Mouse (Mus musculus) gastrocnemius, postnatal 4 days (tissue): Measurements from ENCODE around the gene Rock2. TPM values are rescaled to one million over a fixed set of nuclear protein-coding genes. Genes with fewer than 3 reads are reported as not detected.
"Not testable (repeated sequence)": the region's sequence is repeated elsewhere in the genome, so short reads cannot be mapped to it uniquely, and the experiment has no call there.

Experiments used
- DNase-seq, 2 experiments: peaks; one replicate each; pipeline ENCODE4 v3.0.0; 2021 to 2022; ENCODE audit warnings: low spot score in 2 of 2, mixed read lengths in 2 of 2
- total RNA-seq, 2 experiments: library from RNA; stranded (reverse); gene quantifications; 2 replicates each; pipeline ENCODE4 v1.2.3; 2021

Gene Rock2
- total RNA-seq, 2 experiments from 2014 or later: 122 to 125 TPM

DNA sequence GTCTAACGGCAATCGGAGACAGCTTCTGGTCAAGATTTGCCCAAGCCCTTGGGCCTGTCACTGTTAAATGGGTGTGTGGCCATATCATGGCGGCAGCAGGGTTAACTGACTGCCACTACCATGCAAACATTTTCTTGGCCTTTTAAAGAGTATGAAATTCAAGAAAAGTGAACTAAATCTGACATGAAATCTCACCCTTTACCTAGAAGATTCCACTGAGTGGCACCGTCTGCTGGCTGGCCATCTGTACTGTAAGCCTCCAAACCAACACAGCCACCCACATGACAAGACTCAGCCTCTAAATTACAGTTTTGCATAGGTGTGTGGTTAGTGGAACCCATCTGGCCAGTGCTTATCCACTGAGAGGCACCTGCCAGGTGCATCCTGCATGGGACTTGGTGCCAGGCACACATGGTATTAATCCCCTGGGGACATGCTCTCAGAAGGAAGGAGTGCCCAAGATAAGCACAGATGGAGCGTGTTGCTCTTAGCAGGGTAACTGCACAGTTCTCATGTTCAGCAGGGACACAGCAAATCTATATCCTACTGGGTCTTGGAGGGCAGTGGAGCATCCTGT is 102.3 kb downstream of the Rock2 start:
- DNase-seq: no peak

DNA sequence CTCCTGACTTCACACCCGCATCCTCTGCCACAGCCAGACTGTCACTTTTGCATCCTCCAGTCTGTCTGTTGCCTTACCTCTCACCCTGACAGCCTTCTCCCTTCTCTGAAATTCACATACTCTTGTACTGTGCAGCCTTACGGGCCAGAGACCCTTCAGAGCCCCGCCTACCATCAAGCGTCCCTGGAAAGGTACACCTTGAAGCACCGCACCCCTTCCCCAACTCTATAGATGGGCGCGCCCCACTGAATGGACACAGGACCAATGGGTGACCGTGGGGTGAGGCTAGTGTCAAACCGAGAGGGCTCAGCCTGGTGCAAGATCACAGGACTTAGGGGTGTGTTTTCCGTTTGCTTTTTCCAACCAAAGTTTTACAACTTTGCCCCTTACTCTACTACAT is 104.5 kb downstream of the Rock2 start:
- DNase-seq: no peak

DNA sequence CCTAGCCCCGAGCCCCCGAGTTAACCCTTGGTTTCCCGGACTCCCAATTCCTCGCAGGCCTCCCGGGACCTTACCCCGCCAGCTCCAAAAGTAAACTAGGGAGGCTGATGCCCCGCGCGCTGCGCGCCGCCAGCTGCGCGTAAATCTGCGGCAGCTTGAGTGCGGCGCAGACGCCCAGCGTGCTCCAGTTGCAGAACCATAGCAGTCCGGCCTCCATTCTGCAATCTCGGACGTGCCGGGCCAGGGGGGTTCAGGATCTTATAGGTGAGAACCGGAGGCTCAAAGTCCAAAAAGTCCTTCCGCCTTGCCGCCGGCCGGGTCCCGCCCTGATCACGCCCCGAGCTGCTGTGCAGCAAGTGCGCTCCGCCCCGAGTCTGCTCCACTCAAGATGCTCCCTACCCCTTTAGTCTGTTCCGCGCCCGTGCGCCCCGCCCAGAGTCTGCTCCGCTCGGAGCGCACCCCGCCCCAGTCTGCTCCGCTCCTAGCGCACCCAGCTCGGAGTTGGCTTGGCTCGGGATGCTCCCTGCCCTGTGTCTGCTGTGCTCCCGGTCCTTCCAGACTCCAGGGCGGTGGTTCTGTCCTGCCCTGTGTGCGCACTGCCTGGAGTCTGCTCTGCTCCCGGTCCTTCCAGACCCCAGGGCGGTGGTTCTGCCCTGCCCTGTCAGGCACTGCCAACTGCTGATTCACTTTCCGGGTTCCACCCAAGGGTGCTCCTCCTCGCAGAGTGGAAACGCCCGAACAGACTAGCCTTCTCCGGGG is 105.2 kb downstream of the Rock2 start, which contains the start of gene Pqlc3:
TSS of gene Pqlc3 (minus strand) at position 670 of the 759 bp plus-strand sequence.
- peak; percentile 82 to 88 for DNase-seq

DNA sequence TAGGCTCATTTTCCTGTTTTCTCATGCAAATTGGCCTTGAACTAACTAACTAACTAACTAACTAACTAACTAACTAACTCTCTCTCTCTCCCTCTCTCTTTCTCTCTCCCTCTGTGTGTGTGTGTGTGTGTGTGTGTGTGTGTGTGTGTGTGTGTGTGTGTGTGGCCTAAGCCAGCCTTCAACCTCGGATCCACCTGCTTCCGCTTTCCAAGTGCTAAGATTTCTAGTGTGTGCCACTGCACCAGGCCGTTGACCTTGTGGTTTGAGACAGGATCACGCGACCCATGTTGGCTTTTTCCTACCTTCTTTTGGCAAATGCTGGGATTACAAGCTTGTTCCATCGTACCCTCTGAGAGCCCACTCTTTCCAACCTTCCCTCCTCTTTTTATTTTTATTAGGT is 105.9 kb downstream of the Rock2 start:
- no peak for DNase-seq

DNA sequence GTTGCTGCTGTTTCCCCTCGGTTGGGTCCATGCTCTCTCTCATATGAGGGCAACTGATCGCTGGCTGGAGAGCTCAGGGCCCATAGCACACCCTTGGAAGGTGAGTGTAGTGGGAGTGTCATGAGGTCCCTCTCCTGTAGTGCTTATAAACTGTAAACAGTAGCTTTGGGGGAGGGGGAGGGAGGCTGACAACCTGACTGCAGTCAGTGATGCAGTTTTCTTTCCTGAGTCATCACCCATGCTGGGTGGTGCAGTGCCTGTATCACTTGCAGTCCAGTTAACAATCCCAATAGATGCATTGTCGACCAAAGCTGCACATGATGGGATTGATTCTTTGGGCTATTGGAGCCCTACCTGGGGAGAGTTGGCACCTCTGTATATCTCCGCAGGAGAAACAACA is 106.5 kb downstream of the Rock2 start:
- no peak for DNase-seq

DNA sequence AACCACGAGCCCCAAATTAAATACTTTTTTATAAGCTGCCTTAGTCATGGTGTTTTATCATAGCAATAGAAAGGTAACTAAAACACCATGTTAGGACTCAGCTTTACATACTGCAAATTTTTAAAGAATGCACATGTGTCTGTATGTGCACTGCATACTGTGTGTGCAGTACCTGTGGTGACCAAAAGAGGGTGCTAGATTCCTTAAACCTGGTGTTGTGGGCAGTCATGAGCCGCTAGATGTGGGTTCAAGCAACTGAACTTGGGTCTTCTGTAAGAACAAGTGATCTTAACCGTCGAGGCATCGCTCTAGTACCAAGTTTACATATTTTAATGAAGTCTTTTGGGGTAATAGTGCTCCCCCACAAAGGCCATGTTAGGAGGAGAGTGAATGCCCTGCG is 114.8 kb downstream of the Rock2 start:
- no peak for DNase-seq

DNA sequence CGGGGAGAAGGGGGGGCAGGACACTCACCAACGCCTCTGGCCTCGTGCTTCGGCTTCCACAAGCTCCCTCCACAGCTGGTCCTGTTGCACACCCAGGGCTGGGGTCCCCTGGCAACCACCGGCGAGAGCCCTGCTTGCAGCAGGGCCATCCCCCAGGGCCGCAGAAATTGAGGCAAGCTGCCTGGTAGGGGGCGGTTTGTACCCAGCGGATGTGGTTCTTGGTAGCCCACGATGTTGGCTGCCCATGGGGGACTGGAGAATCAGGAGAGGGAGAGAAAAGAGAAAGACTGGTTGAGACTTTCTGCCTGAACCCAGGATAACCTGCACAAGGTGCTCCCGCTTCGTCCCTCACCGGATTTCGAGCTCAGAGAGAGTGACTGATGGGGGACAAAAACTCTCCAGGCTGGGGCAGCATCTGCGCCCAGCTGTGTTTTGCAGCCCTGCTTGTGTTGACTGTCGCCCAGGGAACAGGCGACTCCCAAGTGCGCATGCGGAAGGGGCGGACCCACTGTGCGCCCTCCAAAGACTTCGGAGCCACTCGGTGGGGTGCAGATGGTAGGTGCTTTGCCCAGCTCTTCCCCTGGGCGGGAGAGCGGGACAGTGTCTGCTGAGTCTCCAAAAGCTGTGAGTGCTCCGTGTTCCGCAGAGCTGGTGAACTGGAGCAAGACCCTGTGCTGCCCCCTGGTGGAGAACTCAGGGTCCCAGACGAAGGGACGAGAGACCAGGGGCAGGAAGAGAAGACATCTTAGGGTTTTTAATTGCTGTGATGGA is 116.6 kb downstream of the Rock2 start, which contains the start of gene 2410004P03Rik:
TSS of gene 2410004P03Rik (minus strand) at position 628 of the 771 bp plus-strand sequence.
- peak; percentile 66 to 81 for DNase-seq

DNA sequence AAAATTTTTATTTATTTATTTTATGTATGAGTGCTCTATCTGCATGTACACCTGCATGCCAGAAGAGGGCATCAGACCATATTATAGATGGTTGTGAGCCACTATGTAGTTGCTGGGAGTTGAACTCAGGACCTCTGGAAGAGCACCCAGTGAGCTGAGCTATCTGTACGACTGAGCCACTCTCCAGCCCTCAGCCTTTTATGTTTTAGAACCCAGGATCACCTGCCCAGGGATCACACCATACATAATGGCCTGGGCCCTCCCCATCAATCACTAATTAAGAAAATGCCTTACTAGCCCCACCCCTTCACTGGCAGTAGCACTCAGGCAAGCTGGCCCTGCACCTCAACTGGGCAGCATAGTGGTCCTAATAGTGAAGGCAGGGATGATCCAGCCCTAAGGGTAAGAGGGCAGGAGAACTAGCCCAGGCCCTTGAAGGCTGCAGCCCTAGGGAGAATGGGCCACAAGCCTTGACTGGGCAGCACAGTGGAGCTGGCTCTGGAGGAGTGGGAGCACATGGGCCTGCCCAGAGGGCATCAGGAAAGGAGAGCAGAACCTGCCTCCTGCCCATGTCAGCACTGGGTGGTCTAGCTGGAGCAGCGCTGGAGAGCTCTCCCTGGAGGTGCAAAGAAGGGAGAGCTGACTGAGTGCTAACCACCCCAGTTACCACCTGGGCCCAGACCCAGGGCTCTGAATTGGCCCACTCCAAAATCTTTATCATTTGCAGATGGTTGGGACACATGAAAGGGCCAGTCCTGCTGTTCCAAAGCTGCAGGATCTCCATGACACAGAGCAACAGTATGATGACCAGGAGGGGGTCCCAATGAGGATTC is 117.6 kb downstream of the Rock2 start:
- DNase-seq: no peak

DNA sequence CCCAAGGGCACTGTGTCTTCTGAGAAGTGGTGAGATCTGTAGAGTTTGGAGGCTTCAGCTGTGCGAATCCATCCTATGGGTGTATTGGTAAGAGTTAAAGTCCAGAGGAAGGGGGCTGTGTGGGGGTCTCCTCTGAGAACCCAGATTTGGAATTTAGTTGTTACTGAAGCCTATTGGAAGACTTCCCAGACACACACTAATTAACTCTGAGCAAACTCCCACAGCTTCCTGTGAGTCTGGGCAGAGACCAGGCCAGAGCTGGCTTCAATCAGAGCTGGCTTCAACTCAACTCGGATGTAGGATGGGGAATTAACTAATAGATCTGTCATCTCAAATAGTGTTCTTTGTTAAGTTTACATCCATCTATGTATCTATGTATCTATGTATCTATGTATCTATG is 121.0 kb downstream of the Rock2 start:
- DNase-seq: no peak

DNA sequence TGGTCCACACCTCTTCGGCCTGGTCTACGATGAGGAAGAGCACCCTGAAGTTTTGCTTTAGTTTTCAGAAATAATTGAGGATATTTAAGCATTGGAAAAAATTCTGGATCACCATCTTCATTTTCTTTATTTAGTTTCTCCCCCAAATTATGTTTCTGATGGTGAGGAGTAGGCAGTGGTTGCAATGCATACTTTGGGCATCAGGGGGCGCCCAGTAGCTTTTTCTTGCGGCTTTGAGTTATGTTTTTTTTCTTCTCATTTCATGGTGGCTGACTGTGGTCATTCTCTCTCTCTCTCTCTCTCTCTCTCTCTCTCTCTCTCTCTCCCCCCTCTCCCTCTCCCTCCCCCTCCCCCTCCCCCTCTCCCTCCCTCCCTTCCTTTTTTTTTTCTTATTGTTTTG is 123.8 kb downstream of the Rock2 start:
- peak in 1 of 2 experiments; percentile 47 for DNase-seq

DNA sequence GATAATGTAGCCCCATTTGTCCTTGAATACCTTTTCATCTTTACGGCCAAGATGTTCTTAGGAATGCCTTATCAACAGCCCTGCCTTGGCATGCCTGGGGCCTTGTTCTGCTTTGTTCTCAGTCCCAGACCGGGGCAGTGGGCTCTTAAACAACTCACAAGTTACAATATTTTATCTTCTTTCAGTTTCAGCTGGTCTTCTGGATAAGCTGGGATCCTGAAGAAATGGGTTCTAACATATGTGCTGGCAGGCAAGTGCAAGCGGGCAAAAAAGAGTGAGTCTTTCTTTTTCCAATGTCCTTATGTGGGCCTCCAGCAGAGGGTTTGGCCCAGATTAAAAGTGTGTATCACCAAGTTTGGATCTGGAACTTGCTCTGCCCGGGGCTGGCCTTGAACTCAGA is 126.4 kb downstream of the Rock2 start:
- not testable (repeated sequence) for DNase-seq

DNA sequence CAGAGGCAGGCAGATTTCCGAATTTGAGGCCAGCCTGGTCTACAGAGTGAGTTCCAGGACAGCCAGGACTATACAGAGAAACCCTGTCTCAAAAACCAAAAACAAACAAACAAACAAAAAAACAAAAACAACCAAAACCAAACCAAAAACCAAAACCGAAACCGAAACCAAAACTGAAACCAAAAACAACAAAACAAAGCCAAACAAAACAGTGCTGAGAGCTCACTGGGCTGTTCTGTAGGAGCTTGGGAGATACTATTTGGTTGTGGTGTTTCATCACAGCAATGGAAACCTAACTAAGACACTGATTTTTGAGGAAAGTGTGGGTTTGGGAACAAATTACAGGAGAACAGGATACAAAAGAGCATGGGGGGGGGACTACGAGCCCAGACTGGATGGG is 127.5 kb downstream of the Rock2 start:
- DNase-seq: no peak

DNA sequence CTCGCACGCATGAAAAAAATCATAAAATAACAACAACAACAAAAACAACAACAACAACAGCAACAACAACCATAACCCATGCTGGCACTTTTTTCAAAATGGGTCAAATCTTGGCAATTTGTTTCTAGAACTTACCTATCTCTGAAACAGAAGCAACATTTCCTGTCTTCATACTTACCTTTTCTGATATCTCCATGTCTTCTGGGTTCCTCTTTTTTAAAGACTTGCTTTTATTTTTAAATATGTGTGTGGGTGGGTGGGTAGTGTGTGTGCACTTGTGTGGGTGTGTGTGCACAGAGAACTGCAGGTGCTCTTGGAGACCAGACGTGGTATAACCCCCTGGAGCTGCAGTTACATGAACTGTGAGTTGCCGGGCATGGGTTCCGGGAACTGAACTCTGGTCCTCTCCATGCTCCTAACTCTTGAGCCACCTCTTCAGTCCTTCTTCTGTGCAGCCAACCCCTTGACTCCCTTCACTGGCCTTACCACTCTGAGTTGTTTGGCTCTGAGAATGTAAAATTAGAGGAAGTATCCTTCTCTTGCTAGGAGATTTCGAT is 129.9 kb downstream of the Rock2 start:
- no peak for DNase-seq

DNA sequence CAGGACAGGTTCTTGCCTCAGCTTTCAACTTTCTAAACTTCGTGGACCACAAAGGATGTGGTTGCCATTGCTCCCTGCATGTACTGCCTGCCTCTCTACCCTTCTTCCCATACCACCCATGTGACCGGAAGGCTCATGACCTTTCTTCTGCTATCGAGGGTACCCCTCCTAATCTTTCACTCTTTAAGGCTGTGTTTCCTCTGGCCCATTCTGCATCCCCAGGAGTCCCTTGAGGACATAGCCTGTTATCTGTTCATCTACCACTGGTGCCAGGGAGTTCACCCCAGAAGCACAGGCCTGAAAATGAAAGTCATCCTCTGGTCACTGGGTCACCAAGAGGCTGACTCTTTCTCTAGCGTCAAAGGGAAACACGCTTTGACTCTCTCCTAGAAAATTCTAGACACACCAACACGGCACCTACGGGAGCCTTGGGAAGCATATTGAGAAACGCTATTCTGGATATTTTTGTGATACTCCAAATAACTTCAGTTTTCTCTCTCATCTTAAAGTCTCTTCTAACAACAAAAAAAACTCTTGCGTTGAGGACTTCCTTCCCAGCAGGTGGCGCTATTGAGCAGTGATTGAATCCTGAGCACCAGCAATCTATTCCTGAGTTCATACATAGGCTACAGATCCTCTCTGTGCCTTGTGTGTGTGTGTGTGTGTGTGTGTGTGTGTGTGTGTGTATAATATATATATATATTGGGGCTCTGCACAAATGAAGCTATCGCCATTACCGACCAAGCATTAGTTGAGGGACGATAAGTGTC is 138.2 kb downstream of the Rock2 start:
- peak; percentile 66 to 77 for DNase-seq

DNA sequence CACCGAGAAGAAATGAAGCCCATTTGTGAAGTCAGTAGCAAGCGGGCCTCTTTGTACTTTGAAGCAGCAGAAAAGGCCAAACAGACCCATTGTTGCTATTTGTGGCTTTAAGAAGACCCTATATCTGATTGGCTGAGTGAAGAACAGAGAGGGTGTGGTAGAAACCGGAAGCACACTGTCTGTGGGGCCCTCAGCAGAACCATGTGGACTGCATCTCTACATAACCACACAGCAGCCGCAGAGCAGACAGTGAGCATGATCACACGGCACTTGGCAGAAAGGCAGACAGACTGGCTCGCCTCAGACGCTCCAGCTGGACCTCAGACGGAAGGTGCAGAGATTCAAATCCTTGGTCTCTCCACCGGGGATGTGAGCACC is 138.8 kb downstream of the Rock2 start:
- DNase-seq: no peak

DNA sequence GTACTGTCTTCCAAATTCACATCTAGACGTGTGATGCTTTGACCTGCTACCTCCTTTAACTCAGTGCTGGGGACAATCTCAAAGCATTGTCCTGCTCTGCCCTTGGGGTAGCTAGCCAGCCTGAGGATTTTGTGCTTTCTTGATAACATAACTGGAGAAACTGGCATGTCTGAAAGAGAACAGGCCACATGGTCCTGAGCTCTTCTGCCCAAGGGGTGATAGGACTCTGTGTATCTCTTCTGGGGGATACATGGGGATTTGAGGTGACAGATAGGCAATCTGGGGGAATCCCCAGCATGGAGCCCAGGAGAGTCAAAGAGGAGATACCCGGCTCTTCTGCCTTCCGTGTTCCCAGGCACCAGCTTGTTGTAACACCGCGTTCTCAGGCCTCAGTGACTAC is 140.0 kb downstream of the Rock2 start:
- no peak for DNase-seq

DNA sequence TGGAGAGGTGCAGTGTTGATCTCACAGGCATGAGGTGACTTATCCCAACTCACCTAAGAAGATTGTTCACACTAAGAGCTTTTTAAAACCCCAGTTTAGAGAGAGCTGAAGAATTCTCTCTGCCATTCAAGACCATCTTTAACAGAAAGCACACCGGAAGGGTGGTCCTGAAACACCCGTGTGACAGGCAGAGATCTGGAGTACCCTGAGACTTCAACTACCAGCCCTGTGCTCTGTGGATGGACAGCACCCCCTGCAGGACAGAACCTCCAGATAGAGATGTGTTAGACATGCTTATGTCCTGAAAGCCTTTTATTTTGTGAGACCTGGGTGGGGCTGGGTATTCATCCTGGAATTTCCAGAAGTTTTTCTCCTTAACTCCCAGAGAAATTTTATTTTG is 140.4 kb downstream of the Rock2 start:
- no peak for DNase-seq

DNA sequence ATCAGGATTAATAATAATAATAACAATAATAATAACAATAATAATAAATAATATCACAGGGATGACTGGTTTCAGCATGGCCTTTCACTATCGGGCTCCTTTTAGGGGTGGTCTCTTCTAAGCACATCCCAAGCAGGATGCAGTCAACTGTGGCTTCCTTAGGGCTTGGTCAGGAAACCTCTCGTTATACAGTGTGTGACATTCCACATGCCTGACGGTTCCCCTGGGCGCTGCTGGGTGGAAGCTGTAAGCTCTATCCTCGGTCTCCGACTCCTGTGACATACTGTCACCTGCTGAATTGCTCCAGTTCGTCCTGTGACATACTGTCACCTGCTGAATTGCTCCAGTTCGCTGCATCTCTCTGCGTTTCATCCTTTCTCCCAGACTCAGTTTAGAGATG is 141.8 kb downstream of the Rock2 start:
- DNase-seq: no peak

DNA sequence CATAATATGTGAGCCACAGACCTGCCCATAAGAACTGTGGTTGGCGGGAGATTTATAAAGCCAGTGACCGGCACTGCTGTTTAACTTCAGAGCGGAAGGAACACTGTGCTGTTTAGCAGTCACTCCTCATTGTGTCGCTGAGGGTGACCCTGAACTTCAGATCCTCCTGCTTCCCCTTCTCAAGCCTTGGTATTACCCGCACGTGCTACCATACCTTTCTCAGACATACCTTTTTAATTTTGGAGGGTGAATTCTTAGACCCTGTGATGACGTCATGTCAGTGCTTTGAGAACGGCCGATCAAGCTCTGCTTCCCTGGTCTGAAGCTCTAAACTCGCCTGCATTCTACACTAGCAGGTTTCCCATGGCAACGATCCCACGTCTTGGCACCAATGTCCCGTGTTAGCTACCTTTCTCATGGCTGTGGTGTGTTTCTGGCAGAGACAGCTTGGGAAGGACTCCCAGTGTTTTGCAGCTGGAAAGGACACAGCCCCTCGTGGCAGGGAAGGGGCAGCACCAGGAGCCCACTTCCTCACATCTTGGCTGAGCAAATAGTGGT is 142.4 kb downstream of the Rock2 start:
- DNase-seq: no peak
